In the genomic region with DNA sequence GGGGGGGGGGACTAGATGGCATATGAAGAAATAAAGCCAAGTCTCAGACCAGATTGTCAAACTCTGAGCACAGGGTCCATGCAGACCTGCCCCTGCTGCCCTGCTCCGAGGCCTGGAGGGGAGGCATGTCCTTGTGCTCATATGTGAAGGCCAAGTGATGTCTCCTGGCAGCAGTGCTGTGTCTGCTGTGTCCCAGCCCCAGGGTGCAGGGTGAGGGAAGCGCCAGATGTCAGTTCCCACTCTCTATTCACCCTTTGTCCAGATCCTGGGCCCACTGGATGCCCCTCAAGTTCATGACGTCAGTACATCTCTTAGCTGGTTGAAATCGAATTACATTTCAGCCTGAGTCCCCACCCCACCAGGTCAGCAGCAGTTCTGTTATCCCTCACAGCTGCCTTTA, we compare ENCODE assay signal across 18 mouse cellular contexts. TPM values are rescaled to one million over a fixed set of nuclear protein-coding genes. Genes with fewer than 3 reads are reported as not detected.
DNase-seq lines count a peak whose midpoint lies in the region; ATAC-seq and TF ChIP-seq lines count a peak whose summit lies in the region.
"Had no signal": no experiment of that assay in that cellular context is flagged by ENCODE, and none has a peak within 500 bp of the region (broad histone marks: within the 10 kb centered on the region; RNA-seq: fewer than 3 reads in every experiment).

No protein-coding gene starts in this region.

- H3K27ac ChIP-seq in hindbrain, embryonic 10.5 days = peak overlapping the region; percentile 59; the same call in 1 of the 2 replicates
- no peak overlapping the region for H3K27ac ChIP-seq in hindbrain, postnatal 0 days
- no peak overlapping the region for H3K27ac ChIP-seq in neural tube, embryonic 13.5 days (replicated peaks)
- H3K27ac ChIP-seq in layer of hippocampus, adult 2 months = no peak overlapping the region
- H3K27ac ChIP-seq: embryonic facial prominence, embryonic 13.5 days; forebrain, embryonic 13.5 days; gastrocnemius, adult 2 months; hindbrain, embryonic 15.5 days had no signal

- H3K9me3 ChIP-seq in hindbrain, embryonic 10.5 days = no peaks in the 10 kb centered on the region
- no peaks in the 10 kb centered on the region for H3K9me3 ChIP-seq in hindbrain, postnatal 0 days (ENCODE audit: low read length)
- H3K9me3 ChIP-seq in neural tube, embryonic 13.5 days = no peaks in the 10 kb centered on the region
- H3K9me3 ChIP-seq: embryonic facial prominence, embryonic 13.5 days; forebrain, embryonic 13.5 days; heart, embryonic 12.5 days; hindbrain, embryonic 15.5 days had no signal

- H3K27me3 ChIP-seq in hindbrain, embryonic 10.5 days (ENCODE audit: insufficient read depth, poor library complexity, severe bottlenecking) = peaks cover 30% of the 10 kb centered on the region
- no peaks in the 10 kb centered on the region for H3K27me3 ChIP-seq in hindbrain, postnatal 0 days (ENCODE audit: insufficient read depth, low read length)
- H3K27me3 ChIP-seq in neural tube, embryonic 13.5 days = no peaks in the 10 kb centered on the region
- H3K27me3 ChIP-seq: forebrain, embryonic 13.5 days; heart, embryonic 12.5 days; hindbrain, embryonic 15.5 days; Patski had no signal

- ATAC-seq in hindbrain, postnatal 0 days = no peak
- ATAC-seq in neural tube, embryonic 13.5 days (ENCODE audit: low read depth) = no peak
- ATAC-seq: forebrain, embryonic 13.5 days had no signal

- H3K9ac ChIP-seq in hindbrain, postnatal 0 days (replicated peaks; ENCODE audit: low read length) = no peak overlapping the region
- 0 out of 2 replicates have a peak overlapping the region, but pooled peaks have one; percentile 13 for H3K9ac ChIP-seq in neural tube, embryonic 13.5 days
- H3K9ac ChIP-seq: embryonic facial prominence, embryonic 13.5 days; forebrain, embryonic 13.5 days; heart, embryonic 12.5 days; hindbrain, embryonic 15.5 days had no signal

- H3K36me3 ChIP-seq in hindbrain, embryonic 10.5 days = no peaks in the 10 kb centered on the region
- H3K36me3 ChIP-seq in hindbrain, postnatal 0 days (ENCODE audit: insufficient read depth, low read length) = no peaks in the 10 kb centered on the region
- no peaks in the 10 kb centered on the region for H3K36me3 ChIP-seq in neural tube, embryonic 13.5 days
- H3K36me3 ChIP-seq: embryonic facial prominence, embryonic 13.5 days; heart, embryonic 12.5 days; hindbrain, embryonic 15.5 days had no signal

- H3K4me1 ChIP-seq in hindbrain, embryonic 10.5 days (replicated peaks) = peaks cover 43% of the 10 kb centered on the region
- H3K4me1 ChIP-seq in hindbrain, postnatal 0 days (ENCODE audit: insufficient read depth, low read length) = peaks cover under 1% of the 10 kb centered on the region
- H3K4me1 ChIP-seq in neural tube, embryonic 13.5 days (replicated peaks) = peaks cover 50% of the 10 kb centered on the region

- TF ChIP-seq CTCF in hindbrain, postnatal 0 days (IDR thresholded peaks at IDR 0.05; ENCODE audit: low read depth) = no peak
- TF ChIP-seq CTCF in layer of hippocampus, adult 2 months (conservative IDR thresholded peaks at IDR 0.05) = no peak

- H3K4me3 ChIP-seq in hindbrain, embryonic 10.5 days = no peak overlapping the region
- no peak overlapping the region for H3K4me3 ChIP-seq in hindbrain, postnatal 0 days (ENCODE audit: low read length)
- no peak overlapping the region for H3K4me3 ChIP-seq in neural tube, embryonic 13.5 days
- H3K4me3 ChIP-seq in layer of hippocampus, adult 2 months = no peak overlapping the region
- H3K4me3 ChIP-seq: embryonic facial prominence, embryonic 13.5 days; forebrain, embryonic 13.5 days; gastrocnemius, adult 2 months; heart, embryonic 12.5 days; hindbrain, embryonic 15.5 days had no signal

- H3K4me2 ChIP-seq in hindbrain, postnatal 0 days (ENCODE audit: low read depth, low read length) = no peak overlapping the region
- no peak overlapping the region for H3K4me2 ChIP-seq in neural tube, embryonic 13.5 days
- H3K4me2 ChIP-seq: embryonic facial prominence, embryonic 13.5 days; forebrain, embryonic 13.5 days; heart, embryonic 12.5 days; hindbrain, embryonic 15.5 days had no signal

- DNase-seq in adrenal gland, postnatal 10 days = peak; percentile 43
- no peak for DNase-seq in adrenal gland, adult 2 months
- no peak for DNase-seq in hindbrain, embryonic 10.5 days (ENCODE audit: low spot score)
- no peak for DNase-seq in hindbrain, postnatal 0 days (ENCODE audit: low spot score)
- no peak for DNase-seq in neural tube, embryonic 10.5 days (ENCODE audit: extremely low spot score, low spot score)
- DNase-seq in layer of hippocampus, adult 2 months (ENCODE audit: low spot score in 2 of 2) = no peak
- DNase-seq: cerebellum, adult 18-20 months; cerebellum, adult 9-11 months; cerebellum, postnatal 36 days; gastrocnemius, adult 2 months; gastrocnemius, postnatal 25 days had no signal

- 69% methylated on average over 4 of the region's 4 CpGs for WGBS in hindbrain, embryonic 10.5 days
- WGBS in hindbrain, postnatal 0 days = 39% methylated on average over 4 of the region's 4 CpGs
- WGBS in neural tube, embryonic 13.5 days = 46% methylated on average over 4 of the region's 4 CpGs

RNA-seq across cellular contexts. Expression of a gene that starts 3.6 kb away (rescaled TPM):
- total RNA-seq in adrenal gland, postnatal 10 days (2021) = 10 to 100 TPM; 66.0 to 69.3 TPM
- 10 to 100 TPM; 34.9 to 87.8 TPM for total RNA-seq in adrenal gland, adult 2 months (2021)
- polyA plus RNA-seq in adrenal gland, adult 2 months (2012; rRNA removed) = 43.2 and 43.3 TPM in 2 replicates
- 104 and 106 TPM in 2 replicates for polyA plus RNA-seq in hindbrain, embryonic 10.5 days (2016; fragmentation: Nextera tagmentation; extraction: Ambion mirVana)
- total RNA-seq in hindbrain, postnatal 0 days (2014; rRNA removed) = 178 and 196 TPM in 2 replicates
- polyA plus RNA-seq in hindbrain, postnatal 0 days (2015; fragmentation: Nextera tagmentation; extraction: Ambion mirVana) = 39.2 and 44.4 TPM in 2 replicates
- 81.1 and 82.2 TPM in 2 replicates for polyA plus RNA-seq in neural tube, embryonic 13.5 days (2015; fragmentation: Nextera tagmentation; extraction: Ambion mirVana)
- total RNA-seq in layer of hippocampus, adult 2 months (2021) = 10 to 100 TPM; 69.8 to 73.0 TPM
- total RNA-seq: granulocyte monocyte progenitor cell, adult 5-6 weeks had no signal
